Mouse (Mus musculus): ENCODE measurements around the gene Erbb2.

Gene Erbb2

DNA sequence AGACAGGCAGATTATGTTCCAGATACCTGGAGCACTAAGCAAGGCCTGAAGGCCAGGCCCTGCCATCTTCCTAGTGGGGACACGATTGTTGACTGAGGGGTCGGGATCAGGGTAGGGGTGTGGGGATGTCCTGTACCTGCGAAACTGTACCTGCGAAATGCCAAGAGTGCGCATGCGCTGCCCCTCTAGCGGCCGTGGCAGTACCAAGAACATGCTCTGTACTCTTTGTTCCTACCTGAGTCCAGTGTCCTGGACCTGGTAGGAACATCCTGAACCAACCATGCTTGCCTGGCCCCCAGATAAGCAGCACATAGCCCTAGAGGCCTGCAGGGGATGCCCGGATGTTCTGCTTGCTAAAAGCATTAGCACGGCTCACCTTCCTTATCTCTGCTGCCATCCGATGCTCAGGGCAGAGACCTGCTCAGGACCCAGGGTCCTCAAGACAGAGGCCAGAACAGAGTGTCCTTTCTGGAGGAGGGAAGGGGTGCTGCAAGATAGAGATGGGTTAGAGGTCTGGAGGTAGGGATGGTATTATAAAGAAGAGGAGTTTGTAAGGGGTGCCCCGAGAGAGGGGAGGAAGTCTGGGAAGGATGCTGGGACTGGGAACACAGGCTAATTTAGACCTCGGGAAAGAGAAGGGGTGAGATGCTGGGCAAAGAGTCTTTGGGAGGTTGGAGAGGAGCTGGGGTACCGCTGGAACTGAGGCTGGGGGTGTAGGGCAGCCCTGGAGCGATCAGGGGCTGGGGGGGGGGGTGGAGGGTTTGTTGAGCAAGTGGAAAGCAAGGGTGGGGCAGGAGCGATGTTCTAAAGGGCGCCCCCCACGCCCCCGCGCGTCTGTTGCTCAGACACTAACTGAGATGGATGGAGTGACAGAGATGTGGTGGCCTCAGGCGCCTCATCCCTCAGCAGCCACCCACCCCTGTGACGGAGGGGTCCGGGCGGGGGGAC lies 26.4 kb upstream of the Erbb2 start, which contains the start of gene Pnmt:
Gene Pnmt, plus strand, starts transcription at position 813 of the 948 bp plus-strand sequence.
- in situ Hi-C loops (cut with MboI, MseI): no loop called here

DNA sequence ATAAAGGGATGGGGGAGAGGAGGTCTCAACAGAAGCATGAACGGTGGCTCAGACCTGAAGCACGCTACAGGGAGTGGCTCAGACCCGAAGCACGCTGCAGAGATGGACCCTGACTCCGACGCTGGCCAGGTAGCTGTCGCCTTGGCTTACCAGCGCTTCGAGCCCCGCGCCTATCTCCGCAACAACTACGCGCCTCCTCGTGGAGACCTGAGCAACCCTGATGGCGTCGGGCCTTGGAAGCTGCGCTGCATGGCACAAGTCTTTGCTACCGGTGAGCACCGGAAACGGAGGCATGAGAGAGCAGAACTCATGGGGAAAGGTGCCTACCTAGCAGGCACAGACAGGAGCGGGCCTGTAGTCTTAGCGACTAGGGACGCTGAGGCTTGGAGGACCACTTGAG lies 25.7 kb upstream of the Erbb2 start:
- in situ Hi-C loops (cut with MboI, MseI): no loop called here

DNA sequence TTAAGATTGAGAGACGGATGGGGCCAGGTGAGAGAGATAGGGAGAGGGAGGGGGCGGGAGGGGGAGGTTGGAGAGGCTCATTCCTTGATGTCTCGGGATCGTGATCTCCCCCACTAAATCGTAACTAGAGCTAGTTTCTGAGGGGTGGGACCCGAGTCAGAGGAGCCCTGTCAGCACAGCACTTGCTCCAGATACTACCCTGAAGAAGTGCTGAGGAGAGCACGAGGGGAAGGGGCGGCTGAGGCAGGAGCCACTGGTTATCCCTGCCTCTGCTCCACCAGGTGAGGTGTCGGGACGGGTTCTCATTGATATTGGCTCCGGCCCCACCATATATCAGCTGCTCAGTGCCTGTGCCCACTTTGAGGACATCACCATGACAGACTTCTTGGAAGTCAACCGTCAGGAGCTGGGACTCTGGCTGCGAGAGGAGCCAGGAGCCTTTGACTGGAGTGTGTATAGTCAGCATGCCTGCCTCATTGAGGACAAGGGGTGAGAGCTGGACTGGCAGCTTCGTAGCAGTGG lies 25.2 kb upstream of the Erbb2 start:
- in situ Hi-C loops (cut with MboI, MseI): no loop called here

DNA sequence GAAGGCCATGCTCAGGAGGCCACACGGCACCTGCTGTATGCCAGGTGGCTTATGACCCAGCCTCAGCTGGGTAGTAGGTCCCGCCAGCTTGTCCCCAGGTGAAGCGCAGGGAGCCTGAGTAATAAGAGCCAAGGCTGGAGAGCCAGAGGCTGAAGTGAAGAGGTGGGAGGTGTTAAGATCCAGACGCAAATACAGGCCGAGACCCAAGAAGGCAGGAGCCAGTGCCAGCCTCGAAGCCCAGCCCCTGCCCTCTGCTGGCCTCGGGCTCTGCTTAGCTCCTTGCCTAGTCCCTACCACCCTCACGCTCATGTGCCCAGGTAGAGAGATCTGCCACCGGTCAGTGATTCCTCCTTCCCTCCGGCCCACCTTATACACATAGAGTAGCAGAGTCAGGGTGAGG lies 24.0 kb upstream of the Erbb2 start:
- in situ Hi-C loops (cut with MboI, MseI): no loop called here

DNA sequence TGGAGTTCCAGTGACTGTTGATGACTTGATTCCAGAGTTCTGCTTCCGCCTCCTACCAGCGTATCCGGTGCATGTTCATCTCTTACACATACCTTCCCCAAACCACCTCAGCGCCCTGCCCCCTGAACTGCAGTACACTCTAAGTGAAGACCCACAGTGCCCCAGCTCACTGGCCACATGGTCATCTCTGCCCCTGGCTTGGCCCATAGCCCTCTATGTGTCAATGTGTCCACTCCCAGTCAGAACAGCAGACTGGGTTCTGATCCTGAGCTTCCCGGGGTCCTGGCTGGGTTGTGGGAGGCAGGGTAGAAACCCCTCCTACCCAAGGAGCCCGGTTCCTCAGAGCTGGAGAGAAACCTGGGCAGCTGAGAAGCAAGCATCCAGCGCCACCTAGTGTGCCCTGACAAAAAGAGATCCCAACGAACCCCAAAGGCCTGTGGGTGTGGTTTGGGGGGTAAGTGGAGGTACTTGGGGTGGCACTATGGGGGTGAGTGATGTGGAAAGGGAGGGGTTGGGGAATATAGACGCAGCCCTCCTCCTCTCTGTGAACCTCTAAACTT lies 23.0 kb upstream of the Erbb2 start:
- in situ Hi-C loops (cut with MboI, MseI): no loop called here

DNA sequence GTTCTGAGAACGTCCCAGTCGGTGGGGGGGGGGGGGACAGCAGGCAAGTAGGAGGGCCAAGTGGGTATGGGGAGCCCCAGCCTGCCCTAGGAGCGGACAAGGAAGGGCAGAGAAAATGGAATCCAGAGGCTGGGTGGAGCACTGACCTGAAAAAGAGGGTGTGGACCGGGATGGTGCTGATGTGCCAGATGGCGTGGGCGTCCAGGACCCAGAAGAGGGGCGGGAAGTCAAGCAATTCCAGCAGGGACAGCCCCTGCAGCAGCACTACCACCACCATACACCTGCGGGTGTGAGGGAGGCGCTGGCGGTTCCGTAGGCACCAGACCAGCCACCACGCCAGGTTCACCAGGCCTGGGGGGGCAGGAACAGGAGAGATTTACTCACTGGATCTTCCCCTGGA lies 22.1 kb upstream of the Erbb2 start:
- in situ Hi-C loops (cut with MboI, MseI): no loop called here

DNA sequence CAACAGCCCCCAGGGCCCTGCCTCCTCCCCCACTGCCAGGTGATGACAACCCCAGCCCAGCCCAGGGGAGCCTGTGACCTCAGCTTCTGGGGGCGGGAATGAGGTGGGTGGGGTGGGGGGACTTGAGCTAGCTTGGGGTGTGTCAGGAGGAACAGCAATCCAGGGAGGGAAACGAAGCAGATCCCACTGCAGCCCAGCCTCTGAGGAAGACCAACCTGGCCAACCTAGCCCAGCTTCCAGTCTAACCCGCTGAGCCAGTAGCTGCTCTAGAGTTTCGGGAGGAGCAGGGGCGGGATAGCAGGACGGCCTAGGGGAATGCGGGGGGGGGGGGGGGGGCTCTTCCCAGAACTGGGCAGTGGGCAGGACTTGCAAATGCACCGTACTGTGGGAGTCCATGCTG lies 20.2 kb upstream of the Erbb2 start:
- in situ Hi-C loops (cut with MboI, MseI): no loop called here

DNA sequence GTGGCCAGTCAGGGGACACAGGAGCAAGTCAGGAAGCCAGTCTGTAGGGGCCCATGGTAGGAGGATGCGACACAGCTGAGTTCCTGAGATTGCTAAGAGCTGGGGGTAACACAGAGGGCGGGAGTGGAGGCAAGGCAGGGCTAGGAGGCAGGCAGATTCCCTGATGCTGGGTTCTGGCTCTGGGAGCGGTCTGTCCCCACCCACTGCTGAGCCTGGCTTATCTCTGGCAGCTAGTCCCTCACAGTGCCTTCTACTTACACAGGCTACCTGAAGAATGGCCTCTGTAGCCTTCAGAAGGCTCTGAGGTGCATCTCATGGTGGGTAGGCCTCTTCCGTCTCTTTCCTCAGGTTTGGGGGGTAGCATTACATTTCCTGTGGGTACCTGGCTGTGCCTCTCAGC lies 19.6 kb upstream of the Erbb2 start:
- in situ Hi-C loops (cut with MboI, MseI): no loop called here

DNA sequence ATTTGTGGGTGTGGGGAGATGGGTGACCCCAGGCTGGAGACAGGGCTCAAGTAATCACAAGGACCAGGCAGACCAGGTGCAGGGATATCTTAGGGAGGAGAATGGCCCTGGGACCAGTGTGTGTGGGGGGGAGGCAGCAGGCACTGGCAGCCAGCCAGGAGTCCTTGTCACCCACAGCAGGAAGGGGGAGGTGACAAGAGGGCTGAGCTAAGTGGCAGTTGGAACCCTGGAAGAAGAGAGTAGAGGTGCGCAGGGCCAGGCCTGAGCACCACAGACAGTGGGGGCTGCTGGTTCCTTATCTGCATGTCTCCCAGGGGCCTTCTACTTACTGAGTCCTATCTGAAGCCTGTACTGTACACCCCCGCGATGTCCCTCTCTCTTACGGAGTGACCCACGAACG lies 19.0 kb upstream of the Erbb2 start:
- in situ Hi-C loops (cut with MboI, MseI): no loop called here

DNA sequence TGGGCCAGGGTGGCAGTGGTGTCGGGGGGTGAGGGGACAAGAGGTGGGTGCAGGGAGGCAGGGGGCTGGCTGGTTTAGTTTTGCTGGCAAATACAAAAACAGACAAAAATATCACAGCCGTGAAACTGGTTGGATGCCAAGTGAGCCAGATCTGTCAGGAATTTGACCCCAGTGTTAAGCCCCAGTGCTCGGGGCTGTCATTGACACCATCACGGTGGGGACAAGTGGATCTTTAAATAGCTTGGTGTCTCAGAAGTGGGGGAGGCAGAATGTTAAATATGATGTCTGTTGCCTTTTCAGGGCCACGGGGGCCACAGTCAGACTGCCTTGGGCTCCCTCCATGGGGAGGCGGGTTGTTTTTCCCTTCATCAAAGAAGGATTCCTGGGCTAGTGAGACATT lies 18.0 kb upstream of the Erbb2 start:
- in situ Hi-C loops (cut with MboI, MseI): no loop called here

DNA sequence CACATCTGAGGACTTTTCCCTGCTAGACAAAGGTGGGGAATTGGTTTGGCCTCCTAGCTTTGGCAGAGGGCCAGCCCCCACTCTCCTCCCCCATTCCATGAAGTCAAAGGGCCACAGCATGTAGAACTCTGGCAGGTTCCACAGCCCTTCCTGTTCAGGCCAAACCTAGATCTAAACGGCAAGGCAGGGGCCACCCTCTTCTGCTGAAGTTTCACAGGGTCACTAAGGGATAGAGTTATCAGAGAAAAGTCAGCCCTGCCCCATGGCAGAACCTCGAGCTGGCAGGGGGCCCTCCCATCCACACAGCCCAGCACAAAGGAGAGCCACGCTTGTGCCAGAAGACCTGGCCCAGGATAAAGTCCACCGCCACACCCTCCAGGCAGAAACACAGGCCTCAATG lies 17.2 kb upstream of the Erbb2 start:
- in situ Hi-C loops (cut with MboI, MseI): no loop called here

DNA sequence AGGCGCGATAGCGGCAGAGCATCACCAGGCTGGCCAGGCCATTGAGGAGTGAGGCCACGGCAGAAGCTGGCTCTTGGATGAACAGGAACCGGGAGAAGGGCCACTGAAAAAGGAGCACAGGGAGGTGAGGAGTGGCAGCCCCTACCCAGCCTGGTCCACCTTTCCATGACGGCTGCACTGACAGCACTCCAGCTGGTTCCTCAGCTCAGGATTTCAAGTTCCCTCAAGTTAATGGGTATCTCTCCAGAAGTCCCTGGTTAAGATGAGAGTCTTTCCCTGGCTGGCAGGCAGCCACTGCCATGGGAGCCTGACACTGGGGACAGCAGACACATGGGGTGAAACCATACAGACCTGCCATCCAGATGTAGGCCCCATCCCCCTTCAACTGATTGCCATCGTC lies 14.3 kb upstream of the Erbb2 start:
- in situ Hi-C loops (cut with MboI, MseI): no loop called here

DNA sequence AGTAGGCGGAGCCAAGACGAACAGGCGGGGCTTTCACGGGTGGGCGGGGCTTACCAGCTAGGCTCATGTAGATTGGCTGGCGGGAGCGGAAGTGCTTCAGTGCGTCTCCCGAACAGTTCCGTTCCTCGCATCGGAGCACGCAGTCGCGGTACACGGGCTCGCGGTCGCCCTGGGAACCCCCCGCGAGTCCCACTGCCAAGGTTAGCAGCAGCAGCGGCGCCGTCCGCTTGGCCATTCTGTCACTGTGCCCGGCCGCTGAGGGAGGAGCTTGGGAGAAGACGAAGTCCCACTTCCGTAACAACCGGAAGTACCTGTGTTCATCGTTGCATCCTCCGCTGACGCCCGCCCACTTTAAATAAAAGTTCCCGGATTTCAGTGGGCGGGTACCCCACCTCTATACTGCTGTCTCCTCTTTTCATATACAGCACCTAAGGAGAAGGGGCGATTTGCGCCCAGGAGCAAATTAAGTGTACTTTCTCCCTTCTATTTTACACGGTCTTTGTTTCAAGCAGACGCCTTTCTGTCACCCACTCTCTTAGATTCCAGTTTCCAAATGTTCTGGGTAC lies 12.0 kb upstream of the Erbb2 start, which contains the start of gene Pgap3:
Gene Pgap3, minus strand, starts transcription at position 330 of the 566 bp plus-strand sequence.
- in situ Hi-C loops (cut with MboI, MseI): no loop called here

DNA sequence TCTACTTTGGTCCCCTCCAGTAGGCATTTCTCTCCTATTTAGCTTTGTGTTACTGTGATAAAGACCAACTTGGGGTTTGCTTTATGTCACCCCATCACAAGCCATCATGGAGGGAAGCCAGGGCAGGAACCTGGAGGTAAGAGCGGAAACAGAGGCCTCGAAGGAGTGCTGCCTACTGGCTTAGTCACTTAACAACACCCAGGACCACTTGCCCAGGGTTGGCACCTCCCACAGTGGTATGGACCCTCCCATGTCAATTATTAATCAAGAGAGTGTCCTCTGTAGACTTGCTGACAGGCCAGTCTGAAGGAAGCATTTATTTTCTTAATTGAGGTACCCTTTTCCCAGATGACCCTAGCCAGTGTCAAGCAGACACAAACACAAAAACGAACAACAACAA lies 11.5 kb upstream of the Erbb2 start:
- in situ Hi-C loops (cut with MboI, MseI): no loop called here

DNA sequence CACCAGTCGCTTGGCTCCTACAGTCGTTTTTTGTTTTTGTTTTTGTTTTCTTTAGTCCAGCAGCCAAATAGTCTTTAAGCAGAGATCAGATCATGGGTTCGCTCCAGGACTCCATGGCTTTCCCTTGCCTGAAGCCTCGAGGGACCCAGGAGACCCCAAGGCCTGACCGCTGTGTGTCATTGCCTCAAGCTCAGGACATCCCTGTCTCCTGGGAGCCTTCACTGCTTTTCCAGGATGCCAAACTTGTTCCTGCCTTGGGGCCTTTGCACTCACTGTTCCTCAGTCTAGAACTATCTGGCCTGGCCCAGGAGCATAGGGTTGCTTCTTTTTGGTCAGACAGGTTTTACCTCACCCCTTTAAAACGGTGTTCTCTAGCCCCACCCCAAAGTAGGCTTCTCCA lies 5.6 kb upstream of the Erbb2 start:
- in situ Hi-C loops (cut with MboI, MseI): no loop called here

DNA sequence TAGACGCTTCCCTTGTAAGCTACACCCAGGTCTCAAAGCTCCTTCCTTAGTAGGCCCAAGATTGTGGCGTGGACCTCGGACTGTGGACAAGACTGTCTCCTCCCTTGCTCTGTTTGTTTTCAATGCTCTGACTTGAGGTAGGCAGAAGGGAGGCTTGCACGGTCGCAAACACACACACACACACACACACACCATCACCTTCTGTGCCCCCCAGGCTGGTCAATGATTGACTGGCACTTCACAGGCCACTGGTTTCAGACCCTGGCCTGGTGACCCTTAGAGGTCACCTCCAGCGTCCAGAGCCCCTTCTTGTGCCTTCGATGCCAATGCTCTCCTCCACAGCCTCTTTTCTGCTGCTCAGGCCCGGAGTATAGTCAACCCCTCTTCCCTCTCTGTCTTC lies 3.4 kb upstream of the Erbb2 start:
- in situ Hi-C loops (cut with MboI, MseI): no loop called here

DNA sequence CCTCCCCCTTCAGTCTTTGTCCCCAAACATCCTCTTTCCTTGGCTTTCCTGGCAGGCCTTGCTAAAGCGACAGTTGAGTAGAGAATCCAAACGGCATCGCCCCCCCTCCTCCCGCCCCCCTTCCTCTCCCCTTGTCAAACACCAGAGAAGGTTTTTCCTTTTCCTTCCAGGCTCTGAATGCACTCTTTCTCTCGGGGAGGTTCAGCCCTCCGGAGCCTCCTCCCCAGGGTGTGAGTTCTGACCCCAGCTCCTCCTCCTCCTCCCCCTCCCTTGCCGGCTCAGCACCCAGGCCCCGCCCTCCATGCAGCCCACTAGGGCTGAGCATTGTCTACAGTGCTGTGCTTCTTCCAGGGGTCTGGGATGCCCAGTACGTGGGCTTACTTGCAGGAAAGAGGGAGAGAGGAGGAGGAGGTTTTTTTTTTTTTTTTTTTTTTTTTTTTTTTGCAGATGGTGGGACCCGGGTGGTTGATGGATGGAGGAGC lies 2.9 kb upstream of the Erbb2 start:
- in situ Hi-C loops (cut with MboI, MseI): no loop called here

DNA sequence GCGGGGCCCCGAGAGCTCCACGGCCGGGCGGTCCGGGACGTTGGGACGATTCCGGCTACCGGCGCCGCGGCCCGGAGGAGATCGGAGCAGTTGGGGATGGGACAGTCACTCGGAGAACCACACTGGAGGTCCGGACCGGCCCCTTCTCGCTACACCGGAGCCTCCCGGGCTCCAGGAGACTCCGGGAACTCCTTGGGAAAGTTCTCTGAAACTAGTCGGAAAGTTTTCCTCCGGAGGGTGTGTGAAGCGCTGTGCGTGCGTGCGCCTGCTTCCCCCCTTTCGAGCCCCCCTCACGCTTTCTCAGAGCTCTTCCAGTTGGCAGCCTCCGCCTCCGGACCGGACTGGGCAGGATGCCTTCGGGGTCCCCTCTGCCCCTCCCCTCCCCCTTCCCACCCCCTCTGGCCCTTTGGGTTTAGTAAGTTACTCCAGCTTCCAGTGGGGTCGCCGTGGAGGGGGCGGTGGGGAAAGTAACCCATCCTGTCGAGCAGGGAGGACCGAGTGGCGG lies 579 bp downstream of the Erbb2 start:
- in situ Hi-C loops (cut with MboI, MseI): no loop called here

DNA sequence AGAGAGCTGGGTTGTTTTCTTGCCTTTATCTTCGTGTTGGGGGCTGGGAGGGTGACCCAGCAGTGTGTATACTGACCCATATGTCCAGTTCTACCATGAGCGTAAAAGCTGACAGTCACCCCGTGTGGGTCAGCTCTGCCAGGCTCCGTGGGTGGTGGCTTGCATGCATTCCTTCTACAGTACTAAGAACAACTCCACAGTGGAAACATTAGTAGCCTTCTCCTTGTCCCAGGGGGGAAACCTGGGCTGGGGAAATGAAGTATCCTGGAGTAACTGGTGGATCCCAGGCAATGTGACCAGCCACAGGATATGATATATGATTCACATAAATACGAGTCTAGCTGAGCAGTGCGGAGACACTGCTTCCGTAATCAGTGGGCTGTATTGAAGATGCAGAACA lies 1.5 kb downstream of the Erbb2 start:
- in situ Hi-C loops (cut with MboI, MseI): no loop called here

DNA sequence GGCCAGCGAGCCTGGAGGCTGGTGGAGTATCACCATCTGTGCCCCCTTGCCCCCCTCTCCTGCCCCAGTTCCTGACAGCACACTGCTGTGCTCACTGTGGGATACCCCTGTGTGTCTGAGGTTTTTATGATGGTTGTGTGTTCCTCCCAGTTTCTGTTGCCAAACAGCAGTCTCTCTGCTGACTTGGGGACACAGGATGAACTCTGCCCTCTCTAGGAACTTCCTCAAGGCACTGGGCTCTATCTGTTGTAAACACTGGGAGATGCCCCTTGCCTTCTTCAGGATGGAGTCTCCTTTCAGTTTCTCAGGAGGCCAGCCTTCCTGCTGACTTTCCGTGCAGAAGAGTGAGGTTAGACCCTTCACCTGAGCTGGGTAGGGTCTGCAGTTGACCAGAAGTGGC lies 1.9 kb downstream of the Erbb2 start:
- in situ Hi-C loops (cut with MboI, MseI): no loop called here

DNA sequence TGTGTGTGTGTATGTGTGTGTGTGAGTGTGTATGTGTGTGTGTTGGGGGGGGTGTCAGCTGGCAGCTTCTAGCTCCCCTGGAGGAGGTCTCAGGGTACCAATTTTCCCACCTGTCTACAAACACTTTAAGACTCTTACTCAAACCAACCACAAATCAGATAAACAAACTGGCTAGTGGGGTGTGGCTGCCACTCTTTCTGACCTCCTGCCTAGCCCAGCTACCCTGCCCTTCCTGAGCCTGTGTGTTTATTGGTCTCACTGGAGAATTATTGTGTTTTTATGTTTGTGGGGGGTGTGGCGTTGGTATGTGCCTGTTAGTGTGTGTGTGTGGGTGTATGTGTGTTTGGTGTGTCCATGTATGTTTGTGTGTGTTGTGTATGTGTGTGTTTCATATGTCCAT lies 4.8 kb downstream of the Erbb2 start:
- in situ Hi-C loops (cut with MboI, MseI): no loop called here

DNA sequence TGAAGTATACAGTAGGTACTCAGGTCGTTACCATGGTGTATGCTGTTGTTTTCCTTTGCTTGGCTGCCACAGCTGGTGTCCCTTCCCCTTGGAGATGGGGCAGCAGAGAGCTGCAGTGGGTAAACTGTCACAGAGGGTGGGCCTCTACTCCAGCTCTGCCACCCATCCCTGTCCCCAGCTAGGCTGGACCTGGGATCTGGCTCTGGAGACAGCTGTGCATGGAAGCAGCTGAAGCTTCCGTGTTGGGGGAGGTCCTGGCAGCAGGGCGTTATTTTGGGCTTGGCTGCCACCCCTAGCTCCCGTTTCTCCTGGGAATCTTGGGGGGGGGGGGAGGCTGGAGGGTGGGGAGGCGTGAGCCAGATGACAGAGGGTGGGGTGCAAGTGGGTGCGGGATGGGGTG lies 6.0 kb downstream of the Erbb2 start:
- in situ Hi-C loops (cut with MboI, MseI): no loop called here

All from T-helper 1 cell (primary cell).